Mouse (Mus musculus) stomach, postnatal 0 days (tissue): ENCODE measurements at regions not wholly inside any gene's neighbourhood (a gene's known extent, or its start where the extent isn't known, plus 50 kb on each side); places are given as distances from the start of the nearest gene placed in this dataset.

Experiments used
- CTCF ChIP-seq: IDR thresholded peaks from 2 replicates; pipeline ENCODE4 v1.5.1; 2016; ENCODE audit warnings: antibody characterized with exemption, low read depth, mild to moderate bottlenecking, moderate library complexity
- EP300 ChIP-seq: optimal IDR thresholded peaks from 2 replicates; pipeline ENCODE3; 2016; ENCODE audit warnings: antibody characterized with exemption

DNA sequence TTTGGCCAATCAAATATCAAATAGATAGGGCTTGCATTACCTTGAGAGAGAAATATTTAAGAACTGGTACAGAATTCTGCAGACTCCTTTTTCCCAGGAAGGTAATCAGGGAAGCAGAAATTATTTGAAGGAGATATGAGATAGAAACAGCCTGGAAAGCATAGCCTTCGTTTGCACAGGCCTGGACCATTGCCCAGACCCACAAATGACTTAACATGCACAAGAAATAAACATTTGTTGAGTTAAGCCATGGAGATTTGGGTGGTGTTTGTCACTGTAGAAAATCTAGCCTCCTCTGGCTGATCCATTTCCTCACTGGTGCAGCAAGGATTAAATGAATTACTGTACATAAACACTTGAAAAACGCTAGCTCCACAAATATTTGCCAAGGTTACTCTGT is 233.5 kb downstream of the Qk start:
- TF ChIP-seq CTCF (0 out of 2 replicates have a peak, but pooled peaks have one; percentile 1), EP300 (no peak)
